ENCODE assay signal across 24 mouse cellular contexts in genomic region chr8:58568086-58568485, GRCm38 (mm10).
"Had no signal": no experiment of that assay in that cellular context is flagged by ENCODE, and none has a peak within 500 bp of the region (broad histone marks: within the 10 kb centered on the region; RNA-seq: fewer than 3 reads in every experiment).

No protein-coding gene starts in this region.

- DNase-seq: left cerebral cortex, postnatal 4 days; liver; liver, embryonic 13.5 days; liver, postnatal 0 days; lung, adult 18-20 months; lung, embryonic 14.5 days; lung, postnatal 10 days; lung, postnatal 36 days; lung, postnatal 4 days; midbrain, embryonic 14.5 days had no signal

- H3K4me1 ChIP-seq: limb, embryonic 12.5 days; limb, embryonic 13.5 days; limb, embryonic 15.5 days; liver, embryonic 12.5 days; liver, embryonic 13.5 days; liver, embryonic 15.5 days; lung, embryonic 15.5 days; megakaryocyte, embryonic 14.5 days; midbrain, embryonic 10.5 days; midbrain, embryonic 12.5 days; midbrain, embryonic 13.5 days; midbrain, embryonic 15.5 days had no signal

- H3K4me3 ChIP-seq: left cerebral cortex, adult 2 months; limb, embryonic 10.5 days; limb, embryonic 12.5 days; limb, embryonic 13.5 days; limb, embryonic 15.5 days; liver, embryonic 12.5 days; liver, embryonic 13.5 days; liver, embryonic 15.5 days; lung, embryonic 15.5 days; megakaryocyte, embryonic 14.5 days; midbrain, embryonic 10.5 days; midbrain, embryonic 12.5 days; midbrain, embryonic 13.5 days; midbrain, embryonic 15.5 days; myocyte had no signal
